Mouse (Mus musculus) kidney, adult 2 months (tissue): ENCODE measurements around the gene Ripor3.

Experiments
- CTCF ChIP-seq: fragments of 200-500 bp; conservative IDR thresholded peaks from 2 replicates; pipeline ENCODE4 v1.5.1; 2011; ENCODE audit warnings: low read depth, mild to moderate bottlenecking, control low read depth, low read length, moderate library complexity, mixed read lengths; ENCODE audit not compliant: insufficient read depth, insufficient read length
- POLR2A ChIP-seq: fragments of 200-500 bp; IDR thresholded peaks from one replicate; pipeline ENCODE4 v1.6.1; 2011; ENCODE audit warnings: low read depth, low read length, control low read depth

GRCm38 (mm10) chr2:167949250-167949649 lies 61.2 kb downstream of the Ripor3 start:
- no peak for TF ChIP-seq CTCF
- no peak for TF ChIP-seq POLR2A
